Mouse (Mus musculus) 416B (cell line): ENCODE measurements around the gene Chrng.
A peak's percentile ranks its signal among the peaks of the same experiment; 100 is the strongest.

Experiments used
- DNase-seq: peaks from one replicate; pipeline ENCODE4 v3.0.0; 2011; ENCODE audit warnings: low read depth

Chrng gene

DNA sequence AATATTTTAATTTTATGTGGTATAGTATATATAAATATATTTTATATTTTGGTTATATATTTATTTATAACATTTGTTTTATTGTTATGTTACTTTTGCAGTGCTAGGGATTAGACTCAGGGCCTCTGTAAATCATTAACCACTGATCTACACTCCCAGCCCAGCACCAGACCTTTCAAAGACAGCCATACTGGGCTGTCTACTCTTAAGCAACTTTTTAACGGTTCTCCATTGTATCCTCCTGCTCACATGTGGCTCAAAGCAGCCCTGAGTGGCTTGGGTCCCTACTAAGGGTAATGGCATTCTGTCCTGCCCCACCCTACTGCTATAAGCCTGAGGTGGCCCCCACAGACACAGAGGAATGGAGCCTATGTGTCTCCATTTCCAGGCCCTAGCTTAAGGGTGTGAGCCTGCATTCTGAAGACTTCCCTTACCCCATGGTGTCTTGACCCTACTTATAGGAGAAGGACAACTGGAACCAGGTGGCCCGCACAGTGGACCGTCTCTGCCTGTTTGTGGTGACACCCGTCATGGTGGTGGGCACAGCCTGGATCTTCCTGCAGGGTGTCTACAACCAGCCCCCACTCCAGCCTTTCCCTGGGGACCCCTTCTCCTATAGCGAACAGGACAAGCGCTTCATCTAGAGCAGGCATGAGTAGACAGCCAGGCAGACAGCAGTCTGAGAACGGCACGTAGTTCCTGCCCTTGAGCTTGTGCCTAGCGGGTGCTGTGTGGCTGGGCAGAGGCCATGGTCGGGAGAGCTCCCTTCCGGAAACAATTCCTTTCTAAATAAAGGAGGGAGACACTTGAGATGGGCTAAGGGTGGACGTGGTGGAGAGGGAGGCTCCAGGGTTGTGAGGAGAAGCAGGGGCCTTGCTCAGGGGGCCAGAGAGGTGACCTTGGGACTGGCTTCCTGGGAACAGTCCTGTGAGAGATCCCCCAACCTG lies 6.1 kb upstream of the Chrng start:
- no peak for DNase-seq

DNA sequence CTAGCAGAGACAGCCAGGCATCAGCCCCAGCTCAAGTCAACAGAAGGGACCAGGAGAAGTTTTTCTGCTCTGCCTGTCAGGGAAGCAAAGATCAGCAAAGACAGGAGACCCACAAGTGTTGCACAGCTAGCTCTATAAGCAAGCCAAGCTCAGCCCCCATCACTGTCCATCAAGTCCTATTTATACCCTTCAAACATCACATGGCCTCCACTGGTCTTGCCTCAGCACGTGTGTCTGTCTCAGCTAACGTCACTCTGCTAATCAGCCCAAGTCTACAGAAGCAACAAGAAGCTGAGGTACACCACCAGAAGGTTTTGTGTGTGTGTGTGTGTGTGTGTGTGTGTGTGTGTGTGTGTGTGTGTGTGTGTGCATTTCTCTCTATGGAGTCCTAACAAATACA lies 3.6 kb upstream of the Chrng start:
- DNase-seq = no peak

GRCm38 (mm10) chr1:87201848-87202247 lies 2.6 kb upstream of the Chrng start:
- no peak for DNase-seq

- no peak for DNase-seq
Measured at GRCm38 (mm10) chr1:87203779-87204178, 678 bp upstream of the Chrng start.

DNA sequence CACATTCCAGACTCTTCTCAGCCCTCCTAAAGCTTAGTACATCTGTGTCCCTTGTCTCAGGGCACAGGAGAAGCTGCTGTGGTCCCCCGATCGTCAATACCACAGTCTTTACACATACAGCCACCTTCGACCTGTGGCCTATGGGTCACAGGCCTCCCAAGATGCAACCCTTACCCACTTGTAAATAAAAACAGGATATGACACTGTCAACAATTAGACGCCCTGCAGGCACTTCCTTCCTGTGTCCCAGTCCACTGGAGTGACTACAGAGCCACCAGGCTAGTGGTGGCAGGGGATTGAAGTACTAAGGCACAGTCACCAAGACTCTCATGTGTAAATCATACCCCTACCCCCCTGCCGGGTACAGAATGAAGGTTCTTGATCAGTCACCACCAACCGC lies 581 bp downstream of the Chrng start:
- DNase-seq = no peak

DNA sequence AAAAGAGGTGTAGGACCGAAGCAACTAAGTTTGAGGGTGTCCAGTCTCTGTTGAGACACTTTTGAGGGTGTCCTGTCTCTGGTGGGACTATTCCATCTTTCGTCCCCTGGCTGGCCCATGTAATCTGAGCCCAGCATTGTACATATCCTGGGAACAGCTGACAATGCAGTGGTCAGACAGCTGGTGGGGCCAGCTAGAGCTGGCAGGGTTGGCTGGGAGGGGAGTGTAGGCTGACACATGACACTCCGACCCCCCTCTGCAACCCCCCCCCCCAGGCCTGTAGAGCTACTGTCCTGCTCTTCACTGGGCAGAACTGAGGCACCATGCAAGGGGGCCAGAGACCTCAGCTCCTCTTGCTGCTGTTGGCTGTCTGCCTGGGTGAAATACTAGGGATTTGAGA lies 1.0 kb downstream of the Chrng start:
- no peak for DNase-seq

- no peak for DNase-seq
Measured at GRCm38 (mm10) chr1:87206339-87206738, 1.9 kb downstream of the Chrng start.

- DNase-seq = no peak
Measured at GRCm38 (mm10) chr1:87211431-87211830, 7.0 kb downstream of the Chrng start.

DNA sequence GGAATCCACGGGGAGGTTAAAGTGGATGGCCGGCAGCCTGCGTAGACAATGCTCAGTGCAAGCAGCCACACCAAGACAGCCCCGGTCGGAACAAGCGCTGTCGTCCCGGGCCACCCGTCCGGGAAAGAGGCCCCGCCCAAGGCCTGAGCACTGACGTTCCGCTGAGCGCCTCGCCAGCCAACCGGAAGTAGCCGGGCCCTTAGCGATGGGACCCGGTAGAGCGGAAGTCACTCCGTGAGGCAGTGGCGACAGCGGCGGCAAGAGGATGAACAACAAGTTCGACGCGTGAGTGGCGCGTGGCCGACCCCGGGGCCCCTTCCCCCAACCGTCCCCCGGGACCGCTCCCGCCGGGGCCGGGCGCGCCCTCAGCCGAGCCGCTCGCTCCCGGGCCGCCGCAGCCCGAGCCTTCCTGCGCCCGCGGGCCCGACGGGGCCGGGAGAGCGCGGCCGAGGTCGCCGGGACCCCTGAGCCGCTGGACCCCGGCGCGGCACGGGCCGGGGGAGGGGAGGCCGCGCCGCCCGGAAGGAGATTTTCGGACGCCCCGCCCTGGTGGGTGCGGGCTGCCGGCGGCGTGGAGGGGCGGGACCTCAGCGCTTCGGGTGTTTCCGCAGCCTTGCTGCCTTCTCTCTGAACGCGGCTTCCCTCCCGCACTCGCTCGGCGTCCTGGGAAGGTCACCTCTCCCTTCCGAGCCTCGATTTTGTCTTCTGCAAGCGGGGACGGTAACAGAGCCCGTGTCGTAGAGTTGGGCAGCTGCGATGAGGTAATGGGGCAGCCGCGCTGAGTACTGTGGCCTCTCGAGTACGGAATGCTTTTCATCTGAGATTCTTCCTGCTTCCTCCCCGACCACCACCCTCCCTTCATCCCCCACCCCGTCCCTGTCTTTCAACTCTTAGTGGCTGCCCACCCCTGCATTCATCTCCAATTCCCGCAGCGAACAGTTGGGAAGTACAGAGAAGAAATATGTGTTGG lies 9.6 kb downstream of the Chrng start, which contains the start of gene Eif4e2:
Gene Eif4e2, plus strand, starts transcription at position 180 of the 970 bp plus-strand sequence.
- DNase-seq = peak; percentile 94

DNA sequence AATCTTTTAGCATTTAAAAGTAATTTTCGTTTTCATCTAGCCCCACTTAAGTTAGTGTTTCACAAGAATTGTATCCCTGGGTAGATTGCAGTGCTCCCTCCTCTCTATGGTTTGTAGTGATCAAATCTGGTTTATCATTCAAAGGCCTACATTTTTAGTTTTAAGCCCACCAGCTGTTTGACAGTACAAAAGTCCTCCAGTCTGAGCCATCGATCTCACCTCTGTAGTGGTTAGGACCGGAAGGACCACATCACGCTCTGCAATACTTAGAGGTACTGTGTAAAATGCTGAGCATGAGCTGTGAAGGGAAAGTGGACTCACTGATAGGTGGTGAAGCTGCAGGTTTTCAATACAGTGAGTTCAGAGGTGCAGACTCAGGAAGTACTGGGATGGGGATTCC lies 10.3 kb downstream of the Chrng start:
- DNase-seq = peak; percentile 34

DNA sequence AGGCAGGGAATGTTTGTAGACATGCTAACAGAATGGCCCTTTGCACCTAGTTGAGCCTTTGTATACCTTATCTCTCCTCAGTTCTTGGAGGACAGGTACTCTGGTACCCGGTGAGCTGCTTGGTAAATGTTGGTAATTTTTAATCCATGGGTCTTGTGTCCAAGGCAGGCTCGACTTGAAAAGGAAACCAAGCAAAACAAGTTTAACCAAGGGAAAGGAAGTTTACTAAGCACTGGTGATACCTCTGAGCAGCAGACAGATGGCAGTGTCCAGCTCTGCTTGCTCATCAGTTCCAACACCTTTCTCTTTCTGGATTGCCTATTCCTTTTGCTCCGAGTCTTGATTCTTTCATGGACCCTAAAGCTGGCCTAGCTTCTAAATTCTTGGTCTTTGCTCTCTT lies 13.5 kb downstream of the Chrng start:
- peak; percentile 75 for DNase-seq

- DNase-seq = no peak
Measured at GRCm38 (mm10) chr1:87225739-87226138, 21.3 kb downstream of the Chrng start.

DNA sequence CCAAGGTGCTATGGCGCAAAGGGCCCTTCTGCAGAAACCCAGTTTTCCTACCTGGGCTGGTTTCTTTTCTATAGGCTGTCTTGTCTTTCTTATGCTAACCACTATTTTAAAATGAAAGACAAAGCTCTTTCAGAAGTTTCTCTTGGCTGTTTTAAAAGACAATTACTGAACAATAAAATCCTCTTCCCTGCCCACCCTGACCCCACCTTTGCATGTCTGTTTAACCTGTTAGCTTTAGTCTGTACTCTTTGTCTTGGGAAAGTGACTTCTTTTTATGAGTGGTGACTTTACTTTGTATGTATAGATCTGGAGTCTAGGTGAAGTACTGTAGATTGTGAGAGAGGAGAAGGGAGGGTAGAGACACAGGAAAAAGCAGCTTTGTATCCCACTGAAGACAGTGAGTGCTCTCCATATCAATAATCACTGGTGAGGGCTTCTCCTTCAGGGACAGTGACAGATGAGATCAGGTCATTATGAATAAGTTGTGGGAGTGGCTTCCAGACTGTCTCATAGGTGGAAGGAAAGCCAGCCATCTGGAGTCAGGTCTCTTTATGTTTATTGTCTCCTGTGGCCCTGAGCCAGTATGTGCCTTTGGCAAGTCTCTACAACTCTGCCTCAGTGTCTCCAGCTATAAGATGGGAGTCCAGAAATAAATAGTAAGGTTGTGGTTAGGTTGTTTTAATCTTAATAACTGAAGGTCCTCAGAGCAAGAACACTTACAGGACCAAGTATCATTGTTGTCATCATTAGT lies 22.1 kb downstream of the Chrng start:
- no peak for DNase-seq

DNA sequence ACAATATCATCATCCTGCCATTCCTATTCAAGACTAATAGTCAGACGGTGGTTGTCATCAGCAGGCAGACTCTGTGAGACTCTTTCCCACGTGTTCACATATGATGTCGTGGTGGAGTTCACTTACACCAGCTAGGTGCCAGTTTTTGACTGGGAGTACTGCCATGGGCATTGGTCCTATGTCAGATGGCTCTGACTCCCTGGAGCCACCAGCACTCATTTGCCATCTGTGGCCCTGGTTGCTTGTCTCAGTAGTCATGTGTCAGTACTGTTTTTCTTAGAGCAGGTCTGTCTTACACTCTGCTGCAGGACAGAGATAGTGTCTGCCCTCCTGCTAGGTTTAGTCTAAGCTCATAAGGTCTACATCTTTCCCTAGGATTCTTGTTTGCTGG lies 22.7 kb downstream of the Chrng start:
- no peak for DNase-seq

- DNase-seq = no peak
Measured at GRCm38 (mm10) chr1:87230606-87231005, 26.1 kb downstream of the Chrng start.

- DNase-seq = no peak
Measured at GRCm38 (mm10) chr1:87232197-87232596, 27.7 kb downstream of the Chrng start.

GRCm38 (mm10) chr1:87239056-87239455 lies 34.6 kb downstream of the Chrng start:
- DNase-seq = no peak

DNA sequence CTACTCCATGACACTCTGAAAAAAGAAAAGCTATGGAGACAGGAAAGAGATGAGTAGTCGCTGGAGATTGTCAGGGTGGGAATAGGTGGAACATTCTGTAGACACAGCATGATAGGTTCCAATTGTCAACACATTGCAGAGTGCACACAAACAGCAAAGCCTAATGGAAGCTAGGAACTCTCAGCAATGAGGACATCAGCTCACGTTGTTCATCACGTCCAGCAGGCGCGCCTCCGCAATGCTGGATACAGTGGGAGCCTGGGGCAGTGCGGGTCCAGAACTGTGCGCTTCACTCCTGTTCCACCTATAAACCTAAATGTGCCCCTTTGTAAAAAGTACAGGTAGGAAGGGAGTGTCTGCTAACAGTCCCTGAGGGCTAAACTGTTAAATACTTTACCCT lies 38.6 kb downstream of the Chrng start:
- DNase-seq = no peak

- DNase-seq = no peak
Measured at GRCm38 (mm10) chr1:87245430-87245829, 41.0 kb downstream of the Chrng start.

GRCm38 (mm10) chr1:87245929-87246815 lies 41.7 kb downstream of the Chrng start:
- peak; percentile 73 for DNase-seq

DNA sequence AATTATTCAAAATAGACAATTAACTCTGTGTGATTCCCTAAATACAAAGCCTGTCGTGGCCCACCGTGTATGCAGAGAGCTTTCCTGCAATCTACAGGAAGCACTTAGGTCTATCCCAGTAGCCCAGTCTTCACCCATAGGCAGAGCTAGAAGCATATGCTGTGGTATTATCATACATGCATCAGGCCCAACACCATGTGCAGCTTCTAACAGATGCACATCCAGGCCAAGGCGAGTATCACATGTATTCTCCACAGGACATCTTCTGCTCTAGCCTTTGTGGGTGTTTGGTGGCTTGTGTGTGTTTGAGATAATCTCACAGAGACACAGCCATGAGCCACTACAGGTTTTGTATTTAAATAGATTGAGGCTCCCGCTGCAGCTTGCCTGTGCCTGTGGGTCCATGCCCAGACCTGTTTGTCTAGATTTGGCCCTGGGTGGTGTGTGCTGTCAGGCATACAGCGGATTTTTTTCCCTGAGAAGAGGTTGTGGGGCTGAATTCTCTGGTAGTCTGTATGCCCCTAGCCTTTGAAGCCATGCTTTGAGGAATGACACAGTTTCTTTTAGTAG lies 47.7 kb downstream of the Chrng start:
- DNase-seq = no peak
